Mouse (Mus musculus) bone marrow macrophage, adult 2 months (primary cell): ENCODE data around the gene Hoxc6.

Experiments
- CTCF ChIP-seq: IDR thresholded peaks from 2 replicates; pipeline ENCODE4 v1.5.1; 2012; ENCODE audit warnings: low read depth, mild to moderate bottlenecking, low read length, moderate library complexity
- POLR2A ChIP-seq: IDR thresholded peaks from 2 replicates; pipeline ENCODE4 v1.6.1; 2012; ENCODE audit warnings: mild to moderate bottlenecking, low read depth, low read length, borderline replicate concordance

GRCm38 (mm10) chr15:102966776-102967311 lies 31.2 kb upstream of the Hoxc6 start, which contains the start of gene Hoxc10:
- no peak for TF ChIP-seq CTCF
- TF ChIP-seq POLR2A = no peak
